Mouse (Mus musculus) adipocyte (in vitro differentiated cells): ENCODE results near the gene Alpk1.

Experiments
- DNase-seq: peaks from one replicate; pipeline ENCODE4 v3.0.0-alpha.2; 2016; ENCODE audit warnings: low spot score

Gene Alpk1

DNA sequence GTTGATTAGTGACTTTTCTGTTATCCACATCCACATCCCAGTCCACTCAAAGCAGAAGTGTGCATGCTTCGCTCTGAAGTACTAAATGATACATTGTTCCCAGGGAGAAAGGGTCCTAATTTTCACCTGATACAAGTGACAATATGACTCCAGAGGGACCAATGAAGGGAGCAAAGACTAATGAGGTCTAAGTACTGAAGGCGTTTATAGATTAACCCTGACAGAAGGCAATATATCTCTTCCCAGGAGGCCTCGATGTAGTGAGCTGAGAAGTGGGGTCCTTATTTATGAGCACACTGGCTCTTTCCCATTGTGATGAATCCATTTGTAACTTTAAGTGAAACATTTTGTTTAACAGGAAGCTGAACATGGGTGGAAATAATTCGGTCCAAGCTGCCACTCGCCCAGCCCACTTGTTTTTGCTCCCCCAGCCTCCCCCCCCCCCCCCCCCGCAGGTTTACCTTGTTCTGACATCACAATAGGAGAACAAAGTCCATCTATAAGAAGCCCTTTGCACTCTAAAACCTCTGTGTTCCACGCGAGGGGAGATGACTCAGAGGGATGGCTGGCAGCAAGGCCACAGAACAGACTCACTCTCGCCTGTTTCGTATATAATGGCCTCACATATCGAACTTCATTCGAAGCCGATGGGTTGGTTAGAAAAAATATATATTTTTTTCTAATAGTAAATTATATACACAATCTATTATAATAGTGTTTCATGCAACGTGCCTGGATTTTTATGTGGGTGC, 36.5 kb downstream of the Alpk1 start:
- no peak for DNase-seq

DNA sequence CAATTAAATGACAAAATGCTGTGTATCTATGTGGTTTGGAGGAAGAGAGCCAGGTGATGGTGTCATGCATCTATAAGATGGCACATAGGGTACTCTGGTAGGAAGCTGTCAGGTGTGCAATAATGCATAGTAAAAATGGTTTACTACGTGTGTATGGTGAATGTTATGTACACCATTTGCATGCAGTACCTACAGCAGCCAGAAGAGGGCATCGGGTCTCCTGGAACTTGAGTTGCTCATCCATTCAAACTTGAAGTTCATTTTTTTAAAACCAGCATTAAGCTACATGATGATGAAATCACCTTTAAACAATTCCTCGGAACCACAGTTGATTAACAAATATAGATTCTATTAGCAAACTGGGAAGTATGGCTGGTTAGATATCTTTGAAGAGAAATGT, 38.9 kb downstream of the Alpk1 start:
- peak; percentile 5 for DNase-seq

DNA sequence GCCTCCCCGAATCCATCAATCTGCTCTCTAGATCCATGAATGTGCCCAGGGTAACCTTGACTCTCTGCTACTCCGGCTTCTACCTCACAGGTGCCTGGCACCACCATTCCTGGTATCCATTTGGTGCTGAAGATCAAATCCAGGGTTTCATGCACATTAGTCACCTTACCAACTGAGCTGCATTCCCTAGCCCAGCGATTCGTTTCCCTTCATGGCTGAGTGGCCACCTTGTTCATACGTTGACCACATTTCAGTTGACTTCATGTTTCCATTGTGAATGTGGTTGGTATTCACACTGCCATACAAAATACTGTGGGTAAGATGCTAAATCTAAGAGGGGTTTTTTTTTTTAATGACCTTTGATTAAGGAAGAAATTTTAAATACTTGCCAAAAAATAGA, 42.5 kb downstream of the Alpk1 start:
- no peak for DNase-seq

DNA sequence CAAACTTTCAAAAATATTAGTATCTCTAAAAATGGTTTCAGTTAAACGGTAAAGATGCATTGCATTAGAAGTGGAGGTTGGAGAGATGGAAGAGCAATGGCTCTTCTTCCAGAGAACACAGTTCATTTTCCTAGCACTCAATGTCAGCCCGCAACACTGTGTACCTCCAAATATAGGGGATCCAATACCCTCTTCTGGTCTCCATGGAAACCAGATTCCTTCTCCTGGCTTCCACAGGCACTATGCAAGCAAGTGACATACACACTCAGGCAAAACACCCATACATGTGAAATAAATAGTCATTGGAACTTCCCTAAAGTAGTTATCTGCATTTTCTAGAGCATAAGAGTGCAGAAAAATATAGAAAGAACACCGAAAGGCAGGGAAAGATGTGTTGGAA, 44.9 kb downstream of the Alpk1 start:
- no peak for DNase-seq

DNA sequence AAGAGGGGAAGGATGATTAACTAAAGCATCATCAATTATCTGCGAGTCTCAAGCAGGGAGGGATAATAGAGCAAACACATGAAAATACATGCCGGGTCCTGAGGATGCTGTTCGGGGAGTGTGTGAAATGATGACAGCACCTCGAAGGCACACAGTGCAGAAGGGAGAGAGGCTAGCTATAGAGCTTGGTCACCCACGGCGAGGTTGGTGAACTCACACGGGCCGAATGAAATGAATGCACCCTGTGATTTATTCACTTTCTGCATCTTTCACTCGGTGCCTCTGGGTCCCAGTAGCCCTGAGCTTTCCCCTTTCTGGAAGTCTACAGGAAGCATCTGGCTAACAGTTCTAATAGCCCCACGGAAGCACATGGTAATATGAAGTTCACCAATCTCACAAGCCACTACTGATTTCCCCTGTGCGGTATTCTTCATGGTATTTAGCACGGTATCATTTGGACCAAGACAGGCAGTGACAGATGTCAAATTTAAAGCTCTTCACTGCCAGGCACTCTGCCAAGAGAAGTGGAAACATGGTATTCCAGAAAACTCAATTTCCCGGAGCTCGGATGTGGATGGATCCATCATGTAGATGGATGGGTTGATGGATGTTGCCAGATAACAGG, 50.7 kb downstream of the Alpk1 start:
- no peak for DNase-seq

DNA sequence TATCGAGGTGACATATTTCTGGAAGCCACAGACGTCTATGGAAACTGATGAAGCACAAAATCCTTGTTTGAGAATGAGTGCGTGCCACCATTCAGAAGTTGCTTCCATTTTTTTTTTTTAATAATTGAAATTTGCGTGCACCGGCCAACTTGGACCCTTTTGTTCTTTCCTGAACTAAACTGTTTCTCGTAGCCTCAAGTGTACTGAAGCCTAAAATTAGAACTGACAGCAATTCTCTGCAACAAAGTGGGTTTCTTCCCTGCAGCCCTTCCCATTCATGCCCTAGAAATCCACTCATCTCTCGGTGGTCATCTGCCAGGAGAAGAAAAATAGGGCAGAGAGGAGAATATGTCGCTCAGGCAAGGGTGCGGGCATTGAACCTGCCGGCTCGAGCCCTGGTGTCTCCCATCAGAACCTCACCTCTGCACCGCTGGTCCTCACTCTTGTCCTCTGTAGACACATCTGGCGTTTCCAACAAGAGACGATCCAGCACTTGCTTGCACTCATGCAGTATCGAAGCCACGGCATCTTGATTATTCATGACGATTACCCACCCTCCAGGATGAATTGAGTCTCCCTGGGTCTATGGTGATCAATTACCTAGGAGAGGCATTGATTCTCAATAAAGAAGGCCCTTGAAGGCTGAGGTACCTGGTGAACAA, 51.3 kb downstream of the Alpk1 start:
- no peak for DNase-seq

DNA sequence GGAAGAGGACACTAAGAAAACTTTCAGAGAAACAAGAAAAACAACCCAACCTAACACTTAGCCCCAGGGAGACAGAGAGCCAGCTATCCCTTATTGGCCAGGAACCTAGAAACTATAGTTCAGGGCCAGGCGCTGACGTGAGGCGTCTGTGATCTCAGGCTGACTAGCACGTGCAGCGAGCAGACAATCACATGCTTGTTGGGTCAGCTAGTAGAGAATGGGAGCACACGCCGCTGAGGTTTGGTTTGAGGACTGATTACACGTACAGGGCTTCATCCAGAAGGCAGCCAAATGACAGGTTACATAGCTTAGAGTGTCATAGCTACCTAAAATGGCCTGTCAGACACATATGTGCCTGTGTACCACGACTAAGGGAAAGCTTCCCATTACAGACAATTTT, 52.3 kb downstream of the Alpk1 start:
- no peak for DNase-seq

DNA sequence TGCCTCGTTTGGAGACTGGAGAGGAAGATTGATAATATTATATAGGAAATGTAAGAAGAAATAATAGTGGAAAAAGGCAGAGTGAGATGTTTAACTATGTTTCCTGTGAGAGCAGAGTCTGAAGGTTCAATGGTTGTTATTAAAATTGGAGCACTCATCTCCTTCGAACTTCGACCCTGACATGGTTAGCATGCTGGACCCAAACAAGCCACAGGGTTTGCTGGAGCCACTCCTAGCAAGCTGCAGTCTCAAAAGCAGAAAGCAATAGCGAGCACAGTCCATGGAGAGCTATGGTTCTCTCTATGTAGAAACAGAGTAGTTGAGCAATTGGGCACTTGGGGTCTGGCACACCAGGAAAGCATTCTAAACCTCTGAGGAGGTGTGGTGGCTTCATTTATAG, 59.4 kb downstream of the Alpk1 start:
- DNase-seq = no peak

DNA sequence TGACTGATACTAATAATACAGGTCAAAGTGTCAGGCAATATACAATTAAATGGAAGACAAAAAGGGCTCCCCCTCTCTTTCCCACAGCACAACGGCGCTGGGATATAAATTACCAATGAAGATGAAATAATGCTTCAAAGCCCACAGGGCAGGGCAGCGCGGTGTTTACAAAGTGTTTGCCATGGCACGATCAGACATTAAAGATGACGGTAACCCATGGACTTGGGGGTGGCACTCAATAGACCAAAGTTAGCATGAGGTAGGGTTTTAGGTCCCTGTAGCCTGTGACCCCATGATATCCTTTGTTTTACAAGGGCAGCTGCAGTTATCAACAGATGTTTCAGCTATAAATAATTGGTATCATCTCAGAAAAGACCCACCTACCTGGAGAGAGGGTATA, 60.3 kb downstream of the Alpk1 start:
- DNase-seq = no peak

DNA sequence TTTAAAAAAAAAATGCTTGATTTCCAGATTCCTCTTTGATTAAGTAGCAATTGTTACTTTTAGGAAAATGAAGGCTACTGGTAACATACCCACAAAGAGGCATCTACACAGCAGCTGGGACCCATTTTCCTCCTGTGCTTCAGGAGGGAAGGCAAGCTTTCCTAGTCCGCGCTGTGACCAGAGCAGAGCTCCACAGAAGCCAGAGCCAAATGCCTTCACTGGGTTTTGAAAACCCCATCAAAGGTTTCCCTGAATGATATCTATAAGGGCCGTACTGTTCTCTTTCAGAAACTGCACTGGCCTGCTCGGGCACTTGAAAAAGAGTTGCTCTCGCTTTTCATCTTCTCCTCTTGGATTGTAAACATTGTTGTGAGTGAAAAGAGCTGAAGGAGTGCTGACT, 60.7 kb downstream of the Alpk1 start:
- DNase-seq = no peak

DNA sequence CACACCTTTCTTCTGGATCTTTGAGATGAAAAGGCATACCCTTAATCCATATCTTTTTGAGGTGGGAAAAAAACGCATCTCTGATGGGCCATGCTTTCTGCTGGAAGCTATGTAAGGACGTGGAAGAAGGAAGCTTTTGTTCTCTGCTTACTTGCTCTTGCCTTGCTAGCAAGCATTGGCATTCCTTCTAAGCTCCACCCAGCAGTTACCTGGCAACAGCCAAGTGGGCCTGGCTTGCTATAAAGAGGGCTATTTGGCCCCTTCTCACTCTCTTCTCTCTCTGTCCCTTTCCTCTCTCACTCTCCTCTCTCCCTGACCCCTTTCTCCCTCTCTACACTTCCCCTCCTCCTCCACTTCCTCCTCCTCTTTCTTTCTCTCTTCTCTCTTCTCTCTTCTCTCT, 63.6 kb downstream of the Alpk1 start:
- DNase-seq = no peak

DNA sequence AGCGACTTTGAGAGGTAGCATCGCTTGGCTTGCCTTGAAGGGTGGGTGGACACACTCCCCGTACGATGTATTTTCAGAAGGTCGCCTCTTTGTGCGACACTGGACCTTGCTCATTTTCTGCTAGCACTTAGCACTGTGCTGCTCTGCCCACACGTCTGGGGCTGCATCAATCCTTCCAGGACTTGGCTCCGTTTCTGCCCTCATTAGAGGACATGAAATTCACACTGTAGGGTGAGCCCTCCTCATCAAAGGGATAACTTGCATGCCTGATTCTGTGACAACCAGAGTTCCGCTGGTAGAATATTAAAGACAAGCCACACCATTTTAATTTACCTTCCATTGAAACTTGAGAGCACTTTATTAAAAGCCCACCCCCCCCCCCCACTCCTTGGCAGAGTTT, 67.2 kb downstream of the Alpk1 start:
- DNase-seq = no peak

DNA sequence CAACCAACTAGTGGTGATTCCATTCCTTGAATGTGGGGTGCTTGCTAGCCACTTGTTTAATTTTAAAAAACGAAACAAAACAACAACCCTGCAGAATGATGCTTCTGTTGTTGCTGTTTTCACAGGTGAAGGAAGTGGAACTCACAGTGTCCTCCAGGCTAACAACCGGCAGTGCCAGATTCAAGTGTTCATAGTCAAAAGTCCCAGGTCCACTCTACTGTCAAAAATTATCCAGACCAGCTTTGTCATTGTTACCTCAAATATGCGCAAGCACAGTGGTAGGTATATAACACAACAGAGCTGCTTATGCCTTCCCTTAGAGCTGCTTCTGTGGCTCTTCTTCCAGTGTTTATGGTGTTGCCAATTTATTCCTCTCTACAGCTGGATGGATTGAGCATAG, 68.8 kb downstream of the Alpk1 start:
- DNase-seq = no peak

DNA sequence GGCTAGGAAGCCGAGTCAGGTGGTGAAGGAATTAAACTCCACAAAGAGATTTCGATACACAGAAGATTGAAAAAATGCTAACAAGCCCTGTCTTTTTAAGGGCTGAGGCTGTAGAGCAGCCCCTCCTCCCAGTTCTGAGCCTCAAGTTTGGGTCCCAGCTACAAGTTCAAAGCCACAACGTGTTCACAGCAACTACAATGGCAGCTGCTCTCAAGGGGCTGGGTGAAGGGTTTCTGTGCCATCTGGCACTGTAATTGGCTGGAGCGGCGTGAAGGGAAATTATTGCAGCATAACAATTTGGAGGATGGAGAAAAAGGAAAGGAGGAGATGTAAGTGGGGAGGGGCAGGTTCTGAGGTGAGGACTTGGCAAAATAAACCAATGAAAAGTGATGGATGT, 73.2 kb downstream of the Alpk1 start:
- DNase-seq = no peak

DNA sequence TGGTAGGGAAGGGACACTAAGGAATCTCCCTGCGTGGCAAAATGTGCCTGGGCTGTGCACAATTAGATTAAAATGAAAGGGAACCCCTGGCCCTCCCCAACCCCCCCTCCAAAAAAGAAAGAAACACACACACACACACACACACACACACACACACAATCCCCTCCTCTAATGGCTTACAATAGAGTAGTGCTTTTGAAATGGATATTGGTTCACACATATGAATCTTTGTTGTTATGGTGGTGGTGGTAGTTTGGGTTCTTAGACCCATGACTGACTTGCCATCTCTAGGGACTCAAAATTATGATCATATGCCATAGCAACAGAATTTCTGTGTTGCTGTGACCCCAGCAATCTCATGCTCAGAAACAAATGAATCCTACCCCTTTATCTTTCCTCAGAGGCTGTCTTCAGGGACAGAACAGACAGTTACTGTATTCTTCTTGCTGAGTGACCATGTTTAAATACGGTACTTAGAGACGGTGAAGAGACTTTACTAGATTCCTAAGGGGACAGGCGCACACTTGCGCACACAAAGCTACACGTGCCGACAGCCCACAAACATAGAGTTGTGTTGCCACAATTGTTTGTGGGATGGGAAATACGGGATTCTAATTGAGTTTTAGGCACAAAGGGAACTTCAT, 73.8 kb downstream of the Alpk1 start:
- DNase-seq = no peak

DNA sequence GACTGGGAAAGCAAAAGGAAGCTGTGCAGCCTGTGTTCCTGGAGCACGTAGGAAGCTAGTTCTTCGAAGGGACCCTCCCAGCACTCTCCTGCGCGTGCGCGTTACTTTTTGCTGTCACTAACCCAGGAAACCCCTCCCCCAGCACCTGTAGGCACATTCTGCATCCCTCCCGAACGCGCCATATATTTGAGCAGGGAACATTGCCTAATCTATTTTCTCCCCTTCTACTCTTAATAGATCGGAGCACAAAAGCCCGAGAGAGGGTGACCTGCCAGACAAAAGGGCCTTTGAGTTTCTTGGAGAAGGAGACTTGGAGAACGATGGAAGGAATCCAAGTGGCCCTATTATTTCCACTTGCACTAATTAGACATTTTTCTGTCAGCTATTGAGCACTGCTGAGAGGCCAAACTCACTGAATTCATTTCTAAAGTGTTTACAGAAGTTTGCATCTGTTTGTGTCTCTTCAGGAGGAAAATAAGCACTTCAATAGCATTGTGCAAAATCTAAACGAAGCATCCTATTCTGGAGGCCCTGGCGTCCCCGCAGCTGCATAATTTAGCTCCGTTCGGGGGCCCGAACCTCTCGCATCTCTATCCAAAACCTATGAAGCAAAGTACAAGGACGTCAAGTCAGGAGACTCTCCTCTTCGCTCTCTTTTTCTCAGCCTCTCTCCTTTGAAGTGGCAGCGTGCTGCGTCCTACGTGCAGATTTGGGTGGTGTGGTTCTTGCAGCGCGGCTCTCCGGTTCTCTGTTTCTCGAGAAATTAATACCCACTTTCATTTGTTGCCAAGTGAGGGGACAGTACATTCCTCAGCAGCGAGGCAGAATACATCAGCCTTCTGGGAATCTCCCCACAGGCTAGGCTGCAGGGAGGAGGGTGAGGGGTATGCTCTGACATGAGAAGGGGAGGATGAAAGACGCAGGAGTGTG, 74.5 kb downstream of the Alpk1 start:
- DNase-seq = no peak

DNA sequence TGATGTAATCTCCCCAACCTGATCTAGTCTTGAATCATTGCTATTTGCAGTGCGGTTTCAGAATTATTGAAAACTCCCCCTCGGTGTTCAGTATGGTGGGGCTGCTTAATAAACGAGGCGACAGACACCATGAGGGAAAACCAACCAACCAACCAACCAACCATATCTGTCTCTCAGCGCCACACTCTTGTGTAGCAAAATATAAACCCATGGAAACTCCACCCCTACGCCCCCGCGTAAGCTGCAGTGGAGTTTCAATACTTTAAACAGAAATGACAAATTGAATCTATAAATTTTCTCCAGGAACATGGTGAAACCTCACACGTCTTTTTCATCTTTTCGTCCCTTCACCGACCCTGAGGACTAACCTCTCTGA, 75.2 kb downstream of the Alpk1 start:
- no peak for DNase-seq

DNA sequence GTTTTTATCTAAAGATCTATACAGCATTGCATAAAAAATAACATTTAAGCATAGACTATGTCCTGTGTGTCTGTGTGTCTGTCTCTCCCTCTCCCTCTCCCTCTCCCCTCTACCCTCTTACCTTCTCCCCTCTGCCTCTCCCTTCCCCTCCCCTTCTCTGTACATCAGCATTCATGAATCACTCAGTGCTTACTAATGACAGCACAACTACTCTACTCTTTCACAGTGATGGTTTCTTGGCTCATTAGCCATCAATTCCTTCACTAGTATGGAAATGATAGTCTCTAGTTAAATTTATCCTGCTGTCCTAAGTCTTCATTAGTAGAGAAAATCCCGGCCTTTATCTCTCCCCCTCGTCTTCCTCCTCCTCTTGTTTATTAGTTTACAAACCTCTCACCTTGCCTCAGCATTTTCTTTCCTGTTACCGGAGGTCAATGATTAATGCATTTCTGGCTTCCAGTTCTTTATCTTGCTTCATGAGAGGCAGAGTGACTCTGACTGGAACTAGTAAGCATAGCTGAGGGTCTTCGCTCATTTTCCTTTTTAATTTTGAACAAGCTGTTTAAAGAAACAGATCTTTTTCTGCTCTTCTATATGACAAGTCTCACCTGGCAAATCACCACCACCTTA, 79.0 kb downstream of the Alpk1 start:
- DNase-seq = no peak

DNA sequence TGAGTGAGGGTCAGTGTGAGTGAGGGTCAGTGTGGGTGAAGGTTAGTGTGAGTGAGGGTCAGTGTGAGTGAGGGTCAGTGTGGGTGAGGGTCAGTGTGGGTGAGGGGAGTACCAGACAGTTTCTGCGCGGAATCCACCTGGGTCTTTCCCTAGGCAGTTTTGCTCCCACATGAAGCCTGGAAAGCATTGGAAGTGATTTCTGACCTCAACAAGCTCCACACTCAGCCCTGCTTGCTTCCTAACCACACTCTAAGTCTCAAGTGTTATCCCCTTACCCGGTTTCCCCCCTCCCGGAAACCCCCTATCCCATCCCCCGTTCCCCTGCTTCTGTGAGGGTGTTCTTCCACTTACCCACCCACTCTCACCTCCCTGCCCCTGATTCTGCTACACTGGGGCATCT, 81.7 kb downstream of the Alpk1 start:
- no peak for DNase-seq

DNA sequence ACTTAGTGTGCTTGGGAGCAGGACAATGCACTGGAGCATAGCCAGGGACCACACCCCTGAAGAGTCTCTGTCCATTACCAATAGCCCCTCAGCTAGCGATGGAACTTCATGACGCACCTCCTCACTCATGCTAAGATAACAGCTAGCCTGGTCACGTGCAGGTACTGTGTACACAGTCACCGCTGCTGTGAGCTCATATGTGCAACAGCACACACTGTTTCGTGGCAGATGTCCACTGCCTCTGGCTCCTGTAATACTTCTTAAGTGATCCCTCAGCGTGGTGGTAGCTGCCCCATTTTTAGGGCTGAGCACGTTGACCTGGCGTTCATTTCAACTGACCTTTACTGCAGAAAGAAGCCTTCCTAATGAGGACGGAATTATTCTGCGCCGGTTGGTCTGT, 83.8 kb downstream of the Alpk1 start:
- DNase-seq = no peak
